Comparison of ENCODE assay signal across 27 mouse cellular contexts in the genomic region with DNA sequence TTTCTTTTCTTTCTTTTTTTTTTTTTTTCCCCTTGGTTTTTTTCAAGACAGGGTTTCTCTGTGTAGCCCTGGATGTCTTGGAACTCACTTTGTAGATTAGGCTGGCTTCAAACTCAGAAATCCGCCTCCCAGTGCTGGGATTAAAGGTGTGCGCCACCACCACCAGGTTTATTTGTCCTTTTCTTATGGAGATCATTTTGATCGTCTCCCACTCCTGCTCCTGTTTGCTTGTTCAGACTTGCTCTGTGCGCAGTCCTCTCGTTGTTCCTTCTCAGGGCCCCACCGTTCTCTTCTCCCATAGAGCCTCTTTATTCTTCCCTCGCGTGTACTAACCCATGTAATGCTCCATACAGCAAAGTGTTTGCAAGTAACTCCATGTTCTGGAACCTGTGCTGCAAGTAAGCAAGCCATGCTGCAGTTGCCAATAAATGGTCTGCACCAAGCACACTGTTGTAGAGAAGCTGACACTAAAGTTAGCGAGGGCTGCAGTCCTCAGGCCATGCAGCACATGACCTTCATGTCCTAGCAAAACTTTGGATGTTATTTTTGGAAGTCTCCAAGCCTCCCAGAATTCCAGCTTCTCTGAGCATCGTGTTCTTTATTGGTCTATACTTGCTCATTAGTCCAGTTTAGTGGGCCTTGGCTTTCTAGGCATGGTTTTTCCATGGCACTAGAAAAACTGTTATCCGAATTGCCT. TPM values are rescaled to one million over a fixed set of nuclear protein-coding genes. Genes with fewer than 3 reads are reported as not detected.
A peak's percentile ranks its signal among the peaks of the same experiment; 100 is the strongest.
DNase-seq lines count a peak whose midpoint lies in the region; ATAC-seq lines count a peak whose summit lies in the region.
"Had no signal": no experiment of that assay in that cellular context is flagged by ENCODE, and none has a peak within 500 bp of the region (broad histone marks: within the 10 kb centered on the region; RNA-seq: fewer than 3 reads in every experiment).

No protein-coding gene starts in this region.

- no peaks in the 10 kb centered on the region for H3K27me3 ChIP-seq in forebrain, embryonic 10.5 days (ENCODE audit: poor library complexity, severe bottlenecking)
- no peaks in the 10 kb centered on the region for H3K27me3 ChIP-seq in forebrain, embryonic 11.5 days (ENCODE audit: control insufficient read depth, insufficient read depth, low read length)
- no peaks in the 10 kb centered on the region for H3K27me3 ChIP-seq in heart, embryonic 11.5 days (ENCODE audit: control insufficient read depth, insufficient read depth, low read length)
- no peaks in the 10 kb centered on the region for H3K27me3 ChIP-seq in heart, embryonic 15.5 days
- H3K27me3 ChIP-seq in liver, embryonic 12.5 days (replicated peaks): no peaks in the 10 kb centered on the region
- H3K27me3 ChIP-seq: embryonic facial prominence, embryonic 12.5 days; forebrain, embryonic 15.5 days; hindbrain, embryonic 15.5 days; limb, embryonic 12.5 days; Patski had no signal

- peaks cover 36% of the 10 kb centered on the region for H3K4me1 ChIP-seq in forebrain, embryonic 10.5 days
- 0 out of 2 replicates have a peak, but pooled peaks cover 3% of the 10 kb centered on the region for H3K4me1 ChIP-seq in forebrain, embryonic 11.5 days (replicated peaks; ENCODE audit: control insufficient read depth, insufficient read depth, low read length)
- peaks cover 29% of the 10 kb centered on the region for H3K4me1 ChIP-seq in heart, embryonic 11.5 days (ENCODE audit: control insufficient read depth, insufficient read depth, low read length)
- H3K4me1 ChIP-seq in heart, embryonic 15.5 days (replicated peaks): peaks cover 34% of the 10 kb centered on the region
- peaks cover 20% of the 10 kb centered on the region for H3K4me1 ChIP-seq in liver, embryonic 12.5 days

- 89% methylated on average over 11 of the region's 11 CpGs for WGBS in forebrain, embryonic 10.5 days
- WGBS in forebrain, embryonic 11.5 days: 85% methylated on average over 11 of the region's 11 CpGs
- 73% methylated on average over 11 of the region's 11 CpGs for WGBS in heart, embryonic 11.5 days (ENCODE audit: insufficient replicate concordance)
- WGBS in heart, embryonic 15.5 days: 72% methylated on average over 11 of the region's 11 CpGs
- 85% methylated on average over 11 of the region's 11 CpGs for WGBS in liver, embryonic 12.5 days (ENCODE audit: insufficient replicate concordance)

- H3K36me3 ChIP-seq in forebrain, embryonic 10.5 days (replicated peaks): peaks cover 37% of the 10 kb centered on the region
- H3K36me3 ChIP-seq in forebrain, embryonic 11.5 days (ENCODE audit: control insufficient read depth, insufficient read depth, low read length): no peaks in the 10 kb centered on the region
- no peaks in the 10 kb centered on the region for H3K36me3 ChIP-seq in heart, embryonic 11.5 days (ENCODE audit: control insufficient read depth, insufficient read depth, low read length)
- no peaks in the 10 kb centered on the region; the same call in 1 of the 2 replicates for H3K36me3 ChIP-seq in heart, embryonic 15.5 days
- no peaks in the 10 kb centered on the region for H3K36me3 ChIP-seq in liver, embryonic 12.5 days
- H3K36me3 ChIP-seq: embryonic facial prominence, embryonic 12.5 days; hindbrain, embryonic 15.5 days had no signal

- H3K9me3 ChIP-seq in forebrain, embryonic 10.5 days: no peaks in the 10 kb centered on the region
- H3K9me3 ChIP-seq in forebrain, embryonic 11.5 days (ENCODE audit: control insufficient read depth, low read length): no peaks in the 10 kb centered on the region; the same call in 1 of the 2 replicates
- no peaks in the 10 kb centered on the region for H3K9me3 ChIP-seq in heart, embryonic 11.5 days (replicated peaks; ENCODE audit: control insufficient read depth, low read length)
- no peaks in the 10 kb centered on the region for H3K9me3 ChIP-seq in heart, embryonic 15.5 days (replicated peaks)
- no peaks in the 10 kb centered on the region for H3K9me3 ChIP-seq in liver, embryonic 12.5 days (replicated peaks)
- H3K9me3 ChIP-seq: embryonic facial prominence, embryonic 12.5 days; forebrain, embryonic 15.5 days; hindbrain, embryonic 15.5 days had no signal

- H3K27ac ChIP-seq in forebrain, embryonic 10.5 days: 0 out of 2 replicates have a peak overlapping the region, but pooled peaks have one; percentile 2
- no peak overlapping the region for H3K27ac ChIP-seq in forebrain, embryonic 11.5 days (ENCODE audit: low read depth, low read length)
- H3K27ac ChIP-seq in heart, embryonic 11.5 days (ENCODE audit: low read depth, low read length): peak overlapping the region; percentile 71
- peak overlapping the region; percentile 80 for H3K27ac ChIP-seq in heart, embryonic 15.5 days
- H3K27ac ChIP-seq in liver, embryonic 12.5 days: no peak overlapping the region
- H3K27ac ChIP-seq: embryonic facial prominence, embryonic 12.5 days; hindbrain, embryonic 15.5 days; layer of hippocampus, adult 2 months; limb, embryonic 12.5 days; liver, embryonic 14.5 days had no signal

- H3K4me3 ChIP-seq in forebrain, embryonic 10.5 days: no peak overlapping the region
- H3K4me3 ChIP-seq in forebrain, embryonic 11.5 days (ENCODE audit: low read depth, low read length): no peak overlapping the region
- H3K4me3 ChIP-seq in heart, embryonic 11.5 days (ENCODE audit: low read depth, low read length): no peak overlapping the region
- no peak overlapping the region for H3K4me3 ChIP-seq in heart, embryonic 15.5 days
- H3K4me3 ChIP-seq in liver, embryonic 12.5 days: no peak overlapping the region
- H3K4me3 ChIP-seq: embryonic facial prominence, embryonic 12.5 days; forebrain, embryonic 15.5 days; hindbrain, embryonic 15.5 days; layer of hippocampus, adult 2 months; limb, embryonic 12.5 days had no signal

- no peak for ATAC-seq in forebrain, embryonic 11.5 days (replicated peaks; ENCODE audit: low FRiP score)
- ATAC-seq in heart, embryonic 11.5 days (replicated peaks; ENCODE audit: insufficient number of reproducible peaks, low FRiP score, low TSS enrichment): no peak
- no peak; the same call in 1 of the 2 replicates for ATAC-seq in heart, embryonic 15.5 days (replicated peaks; ENCODE audit: insufficient number of reproducible peaks, insufficient read depth, low FRiP score, low read depth)
- no peak for ATAC-seq in liver, embryonic 12.5 days
- ATAC-seq: activated CD4-positive, CD25-positive, alpha-beta regulatory T cell, adult 4 months; forebrain, embryonic 15.5 days; Patski had no signal

- DNase-seq in forebrain, embryonic 10.5 days (ENCODE audit: extremely low spot score, low spot score): no peak
- DNase-seq in forebrain, embryonic 11.5 days (ENCODE audit: low spot score): no peak
- no peak for DNase-seq in heart, postnatal 25 days (ENCODE audit: low spot score)
- peak; percentile 88 for DNase-seq in R1 (ENCODE audit: low read depth, low spot score)
- no peak for DNase-seq in thymus, postnatal 10 days (ENCODE audit: low spot score in 2 of 2)
- DNase-seq: adrenal gland, adult 8-10 months; cerebellum, adult 11-12 months; cerebellum, postnatal 25 days; gastrocnemius, postnatal 14 days; kidney, adult 9 months; kidney, postnatal 25 days; lung, embryonic 14.5 days; lung, postnatal 36 days; midbrain, embryonic 14.5 days; right cerebral cortex, postnatal 14 days; thymus, postnatal 25 days had no signal

- intact Hi-C loops in heart, postnatal 25 days (cut with DNase I): no loop called here

- H3K4me2 ChIP-seq in forebrain, embryonic 11.5 days (ENCODE audit: low read depth, low read length, severe bottlenecking): no peak overlapping the region
- no peak overlapping the region; the same call in 1 of the 2 replicates for H3K4me2 ChIP-seq in heart, embryonic 11.5 days
- no peak overlapping the region for H3K4me2 ChIP-seq in heart, embryonic 15.5 days
- H3K4me2 ChIP-seq in liver, embryonic 12.5 days: no peak overlapping the region
- H3K4me2 ChIP-seq: embryonic facial prominence, embryonic 12.5 days; forebrain, embryonic 15.5 days; hindbrain, embryonic 15.5 days; limb, embryonic 12.5 days; lung, embryonic 14.5 days had no signal

- no peak overlapping the region for H3K9ac ChIP-seq in forebrain, embryonic 11.5 days (ENCODE audit: low read length)
- H3K9ac ChIP-seq in heart, embryonic 11.5 days (ENCODE audit: low read depth, low read length): no peak overlapping the region
- no peak overlapping the region for H3K9ac ChIP-seq in heart, embryonic 15.5 days
- no peak overlapping the region for H3K9ac ChIP-seq in liver, embryonic 12.5 days
- H3K9ac ChIP-seq: embryonic facial prominence, embryonic 12.5 days; forebrain, embryonic 15.5 days; hindbrain, embryonic 15.5 days; limb, embryonic 12.5 days; liver, embryonic 14.5 days; lung, embryonic 14.5 days had no signal

RNA-seq across cellular contexts. Expression of gene Kat6b, which starts 55.4 kb away (rescaled TPM):
- 15.6 and 18.4 TPM in 2 replicates for polyA plus RNA-seq in forebrain, embryonic 10.5 days (2016; fragmentation: Nextera tagmentation; extraction: Ambion mirVana)
- polyA plus RNA-seq in forebrain, embryonic 11.5 days (2014; fragmentation: Nextera tagmentation; extraction: Ambion mirVana): 33.1 and 34.5 TPM in 2 replicates
- 11.9 and 14.9 TPM in 2 replicates for polyA plus RNA-seq in heart, embryonic 11.5 days (2014; fragmentation: Nextera tagmentation; extraction: Ambion mirVana)
- total RNA-seq in heart, postnatal 25 days (2021): 10 to 100 TPM; 28.1 to 32.6 TPM
- polyA plus RNA-seq in heart, embryonic 15.5 days (2015; fragmentation: Nextera tagmentation; extraction: Ambion mirVana): 9.4 and 11.1 TPM in 2 replicates
- polyA plus RNA-seq in liver, embryonic 12.5 days (2016; fragmentation: Nextera tagmentation; extraction: Ambion mirVana): 3.7 and 3.9 TPM in 2 replicates

Comparison
In these comparisons a context has a peak if more than half of its experiments do, and no peak if none do; other contexts are left out.
1. H3K27ac ChIP-seq: peak in forebrain, embryonic 10.5 days (single experiment), heart, embryonic 11.5 days (single experiment) and heart, embryonic 15.5 days (single experiment); none in forebrain, embryonic 11.5 days (single experiment) and liver, embryonic 12.5 days (single experiment).